Mouse (Mus musculus) lung, adult 2 months (tissue): ENCODE measurements at regions not wholly inside any gene's neighbourhood (a gene's known extent, or its start where the extent isn't known, plus 50 kb on each side); places are given as distances from the start of the nearest gene placed in this dataset.

Source experiments
- CTCF ChIP-seq: fragments of 200-500 bp; IDR thresholded peaks from 2 replicates; pipeline ENCODE4 v1.5.1; 2011; ENCODE audit warnings: mild to moderate bottlenecking, low read length, control low read depth; ENCODE audit not compliant: insufficient read depth
- POLR2A ChIP-seq: fragments of 200-500 bp; IDR thresholded peaks from 2 replicates; pipeline ENCODE4 v1.6.1; 2011; ENCODE audit warnings: low read depth, mild to moderate bottlenecking, control low read depth, low read length, borderline replicate concordance; ENCODE audit errors: extremely low read depth

DNA sequence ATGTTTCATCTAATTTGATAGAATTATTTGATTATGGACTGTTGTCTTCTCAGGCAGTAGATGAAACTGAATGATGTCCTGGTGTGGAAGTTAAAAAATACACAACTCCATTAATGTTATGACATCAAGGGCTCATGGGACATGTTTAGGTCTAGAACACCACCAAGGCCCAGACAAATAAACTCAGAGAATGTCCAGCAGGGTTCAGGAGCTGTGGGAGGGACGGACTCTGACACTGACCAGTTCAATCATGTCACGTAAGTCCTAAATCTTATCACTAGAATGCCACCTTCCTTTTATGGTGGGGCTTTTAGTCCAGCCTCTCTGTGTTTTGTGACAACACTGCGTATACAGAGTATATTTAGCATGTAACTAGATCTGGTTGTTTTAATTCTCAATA, 455.2 kb upstream of the Gm765 start:
- TF ChIP-seq CTCF (no peak), POLR2A (no peak)
